Mouse (Mus musculus) liver, embryonic 15.5 days (tissue): Measurements from ENCODE around the gene Itgax. TPM values are rescaled to one million over a fixed set of nuclear protein-coding genes. Genes with fewer than 3 reads are reported as not detected.
"Not testable (repeated sequence)": the region's sequence is repeated elsewhere in the genome, so short reads cannot be mapped to it uniquely, and the experiment has no call there.

Source experiments
- ATAC-seq: fragments of 200-750 bp; cut with Nextera tagmentation; 2 replicates; pipeline ENCODE4 v1.8.0; 2017; ENCODE audit warnings: moderate number of reproducible peaks, mild to moderate bottlenecking, moderate library complexity; ENCODE audit not compliant: insufficient read depth
- H3K27ac ChIP-seq: fragments of 300-500 bp; sonication (generic); replicated peaks from 2 replicates; pipeline ENCODE4 v1.5.1; 2015; ENCODE audit warnings: mild to moderate bottlenecking, inconsistent platforms
- H3K27me3 ChIP-seq: fragments of 300-500 bp; sonication (generic); 2 replicates; pipeline ENCODE4 v1.6.1; 2015; ENCODE audit warnings: mild to moderate bottlenecking, inconsistent platforms
- H3K36me3 ChIP-seq: fragments of 300-500 bp; sonication (generic); replicated peaks from 2 replicates; pipeline ENCODE4 v1.6.1; 2015; ENCODE audit warnings: moderate library complexity, mild to moderate bottlenecking, inconsistent platforms
- H3K4me1 ChIP-seq: fragments of 300-500 bp; sonication (generic); replicated peaks from 2 replicates; pipeline ENCODE4 v1.6.1; 2015; ENCODE audit warnings: inconsistent platforms
- H3K4me2 ChIP-seq: fragments of 300-500 bp; sonication (generic); 2 replicates; pipeline ENCODE4 v1.6.1; 2015; ENCODE audit warnings: moderate library complexity, mild to moderate bottlenecking, inconsistent platforms
- H3K4me3 ChIP-seq: fragments of 300-500 bp; sonication (generic); replicated peaks from 2 replicates; pipeline ENCODE4 v1.5.1; 2015; ENCODE audit warnings: mild to moderate bottlenecking, inconsistent platforms
- H3K9ac ChIP-seq: fragments of 300-500 bp; sonication (generic); 2 replicates; pipeline ENCODE4 v1.6.1; 2015; ENCODE audit warnings: moderate library complexity, mild to moderate bottlenecking, inconsistent platforms
- H3K9me3 ChIP-seq: fragments of 300-500 bp; sonication (generic); replicated peaks from 2 replicates; pipeline ENCODE4 v1.6.1; 2016; ENCODE audit warnings: inconsistent platforms
- WGBS: fragments of 180-500 bp; shearing (Covaris S2); methylation state at CpG from one replicate; pipeline ENCODE4 v1.1.7; 2015; ENCODE audit warnings: mixed read lengths; ENCODE audit not compliant: insufficient replicate concordance; 5-methylcytosine and 5-hydroxymethylcytosine counted together
- polyA plus RNA-seq: library from polyadenylated mRNA; unstranded; fragments of >200 nt; fragmentation: Nextera tagmentation; extraction: Ambion mirVana; gene quantifications from 2 replicates; pipeline ENCODE4 v1.2.1, GENCODE M21; 2015

The Itgax gene
- polyA plus RNA-seq, 1 experiment from 2014 or later, result 0.13 TPM

DNA sequence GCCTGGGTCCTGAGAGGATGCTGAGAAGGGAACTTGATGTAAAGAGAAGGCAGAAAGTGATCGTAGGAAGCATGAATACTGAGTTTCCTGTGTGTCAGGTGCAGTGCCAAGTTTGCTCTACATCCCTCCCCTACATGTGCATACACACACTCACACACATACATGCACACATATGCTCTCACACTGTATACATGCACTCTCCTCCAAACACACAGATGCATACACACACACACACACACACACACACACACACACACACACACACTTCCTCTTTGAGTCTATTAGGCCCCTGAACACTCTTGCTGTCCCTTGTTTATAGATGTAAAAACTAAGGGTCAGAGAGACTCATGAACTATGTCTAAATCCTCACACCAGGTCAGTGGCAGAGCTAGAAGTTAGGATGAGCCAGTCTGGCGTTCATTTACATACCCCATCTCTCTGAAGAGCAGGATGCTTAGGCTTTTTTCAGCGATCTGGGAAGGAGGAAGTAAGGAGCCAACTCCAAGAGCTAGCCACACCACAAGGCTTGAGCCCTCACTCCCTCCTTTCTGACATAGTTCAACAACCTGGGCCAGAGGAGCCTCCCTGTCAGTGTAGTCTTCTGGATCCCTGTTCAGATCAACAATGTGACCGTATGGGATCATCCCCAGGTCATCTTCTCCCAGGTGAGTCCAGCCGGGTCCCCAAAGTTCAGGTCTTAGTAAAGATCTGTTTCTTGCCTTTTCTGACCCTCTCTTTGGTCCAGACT, 14.0 kb upstream of the Itgax start:
- ATAC-seq, result no peak
- WGBS, result 31% methylated on average over 5 of the region's 5 CpGs
- Histone ChIP-seq H3K27me3 (no peaks in the 10 kb centered on the region), H3K9ac (no peak overlapping the region), H3K9me3 (no peaks in the 10 kb centered on the region), H3K4me3 (no peak overlapping the region), H3K36me3 (no peaks in the 10 kb centered on the region), H3K4me1 (no peaks in the 10 kb centered on the region), H3K4me2 (no peak overlapping the region), H3K27ac (no peak overlapping the region)

DNA sequence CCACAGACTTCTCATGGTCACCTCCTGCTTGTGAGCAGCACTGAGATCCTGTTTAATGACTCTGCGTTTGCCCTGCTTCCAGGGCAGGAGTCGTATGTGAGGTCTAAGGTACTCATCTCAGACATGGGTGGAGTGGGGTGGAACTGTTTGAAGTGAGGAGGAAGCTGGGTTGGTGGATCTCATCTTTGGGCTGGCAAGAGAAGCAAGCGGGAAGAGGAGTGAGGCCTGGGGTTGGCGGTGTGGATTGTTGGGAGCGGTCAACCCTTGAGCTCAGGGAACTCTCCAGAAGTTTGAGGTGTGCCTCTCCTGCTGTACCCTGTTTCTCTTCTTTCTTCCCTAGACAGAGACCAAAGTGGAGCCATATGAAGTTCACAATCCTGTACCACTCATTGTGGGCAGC, 13.0 kb upstream of the Itgax start:
- Histone ChIP-seq H3K4me2 (no peak overlapping the region), H3K9ac (no peak overlapping the region), H3K9me3 (no peaks in the 10 kb centered on the region), H3K36me3 (no peaks in the 10 kb centered on the region), H3K4me1 (no peaks in the 10 kb centered on the region), H3K27ac (no peak overlapping the region), H3K4me3 (no peak overlapping the region), H3K27me3 (no peaks in the 10 kb centered on the region)
- 77% methylated on average over 5 of the region's 5 CpGs for WGBS
- ATAC-seq, result no peak

DNA sequence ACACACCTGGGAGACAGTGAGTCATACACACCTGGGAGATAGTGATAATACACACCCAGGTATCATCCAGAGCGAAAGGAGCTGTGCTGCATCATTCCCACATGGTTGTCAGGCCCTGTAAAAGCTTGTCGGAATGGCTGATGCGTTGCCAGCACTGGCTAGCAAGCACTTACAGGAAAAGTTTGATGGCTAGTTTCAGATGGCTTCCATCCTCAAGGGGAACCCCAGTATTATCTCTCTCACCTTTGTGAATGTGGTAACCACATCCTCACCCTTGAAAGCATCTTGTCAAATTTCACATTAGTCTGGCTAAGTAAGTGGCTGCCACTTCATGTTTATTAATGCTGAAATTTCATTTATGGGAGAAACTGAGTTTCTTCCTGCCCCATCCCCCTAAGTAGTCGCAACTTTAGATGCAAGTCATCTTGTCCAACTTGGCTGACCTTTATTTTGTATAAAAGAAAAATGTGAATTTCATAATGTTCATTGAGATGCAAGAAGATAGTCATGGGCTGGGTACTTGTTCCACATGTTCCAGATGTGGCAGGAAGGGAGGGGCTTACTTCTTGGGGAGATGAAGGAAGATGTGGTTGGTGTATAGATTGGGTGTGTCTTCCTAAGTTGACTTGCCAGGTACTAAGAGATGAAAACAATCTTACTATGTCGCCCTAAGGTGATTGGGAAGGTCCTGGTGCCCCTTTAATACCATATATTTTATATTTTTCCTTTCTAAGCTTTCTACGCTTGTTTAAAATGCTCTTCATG, 9.4 kb upstream of the Itgax start:
- H3K4me2 ChIP-seq, result no peak overlapping the region
- H3K9me3 ChIP-seq, result no peaks in the 10 kb centered on the region
- no peaks in the 10 kb centered on the region for H3K36me3 ChIP-seq
- H3K4me1 ChIP-seq, result no peaks in the 10 kb centered on the region
- H3K27me3 ChIP-seq, result no peaks in the 10 kb centered on the region
- H3K9ac ChIP-seq, result no peak overlapping the region
- no peak overlapping the region for H3K4me3 ChIP-seq
- no peak for ATAC-seq
- WGBS, result 64% methylated on average over 6 of the region's 6 CpGs
- no peak overlapping the region for H3K27ac ChIP-seq

DNA sequence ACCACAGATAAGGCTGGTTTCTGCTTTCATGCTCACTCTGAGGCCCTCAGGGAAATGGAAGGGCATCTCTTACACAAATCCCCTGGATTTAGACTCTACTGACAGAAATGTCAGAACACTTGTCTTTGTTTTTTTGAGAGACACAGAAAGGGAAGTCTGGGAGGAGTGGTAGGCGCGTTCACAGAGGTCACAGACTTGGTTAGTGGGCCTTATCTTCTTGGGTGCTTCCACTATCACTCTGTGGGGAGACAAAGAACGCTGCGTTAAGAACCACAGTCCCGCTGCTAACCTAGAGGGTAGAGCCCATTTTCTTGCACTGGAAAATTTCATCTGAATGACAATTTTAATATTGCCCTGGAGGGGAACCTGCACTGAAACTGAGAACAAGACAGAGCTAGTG, 2.8 kb downstream of the Itgax start:
- no peak overlapping the region for H3K4me2 ChIP-seq
- no peak overlapping the region for H3K4me3 ChIP-seq
- ATAC-seq, result no peak
- no peaks in the 10 kb centered on the region for H3K36me3 ChIP-seq
- no peak overlapping the region for H3K27ac ChIP-seq
- no peak overlapping the region for H3K9ac ChIP-seq
- 9% methylated on average over 5 of the region's 5 CpGs for WGBS
- no peaks in the 10 kb centered on the region; the same call in 1 of the 2 replicates for H3K4me1 ChIP-seq
- no peaks in the 10 kb centered on the region for H3K9me3 ChIP-seq
- no peaks in the 10 kb centered on the region for H3K27me3 ChIP-seq

DNA sequence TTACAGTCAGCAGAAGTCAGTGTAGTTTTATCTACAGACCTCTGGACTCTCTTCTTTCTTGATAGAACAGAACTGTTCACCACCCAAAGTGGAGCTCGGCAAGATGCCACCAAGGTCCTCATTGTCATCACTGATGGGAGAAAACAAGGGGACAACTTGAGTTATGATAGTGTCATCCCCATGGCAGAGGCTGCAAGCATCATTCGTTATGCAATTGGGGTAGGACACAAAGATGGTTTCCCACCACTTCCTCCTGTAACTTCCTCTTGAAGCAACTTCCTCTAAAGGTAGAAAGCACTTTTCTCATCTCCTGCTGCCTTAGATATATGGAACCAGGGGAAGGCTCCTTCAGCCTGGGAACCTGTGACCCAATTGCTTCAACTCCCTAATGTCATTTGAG, 4.2 kb downstream of the Itgax start:
- Histone ChIP-seq H3K9ac (no peak overlapping the region), H3K27ac (no peak overlapping the region), H3K4me3 (no peak overlapping the region), H3K4me1 (no peaks in the 10 kb centered on the region; the same call in 1 of the 2 replicates), H3K27me3 (no peaks in the 10 kb centered on the region), H3K36me3 (no peaks in the 10 kb centered on the region), H3K9me3 (no peaks in the 10 kb centered on the region), H3K4me2 (no peak overlapping the region)
- ATAC-seq, result no peak
- 17% methylated on average over 2 of the region's 2 CpGs for WGBS

DNA sequence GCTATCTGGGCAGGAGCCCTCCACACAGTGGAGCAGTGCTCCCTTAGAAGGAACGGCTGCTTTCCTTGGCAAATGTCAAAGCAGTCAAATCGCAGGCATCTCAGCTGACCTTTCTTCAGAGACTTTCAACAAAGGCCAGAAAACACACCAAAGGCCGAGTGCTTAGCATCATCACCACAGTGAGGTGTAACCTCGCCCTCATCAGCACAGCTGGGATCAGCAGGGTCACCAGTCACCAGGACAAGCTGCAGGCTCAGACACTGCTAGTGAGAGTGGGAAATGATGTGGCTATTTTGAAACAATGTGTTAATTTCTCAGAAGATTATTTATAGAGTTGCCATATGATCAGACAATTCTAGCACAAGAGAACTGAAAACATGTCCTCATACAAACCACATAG, 7.6 kb downstream of the Itgax start:
- H3K4me1 ChIP-seq, result no peaks in the 10 kb centered on the region; the same call in 1 of the 2 replicates
- H3K36me3 ChIP-seq, result no peaks in the 10 kb centered on the region
- no peaks in the 10 kb centered on the region for H3K9me3 ChIP-seq
- 39% methylated on average over 4 of the region's 4 CpGs for WGBS
- ATAC-seq, result no peak
- no peak overlapping the region for H3K9ac ChIP-seq
- H3K27ac ChIP-seq, result no peak overlapping the region
- H3K4me2 ChIP-seq, result no peak overlapping the region
- no peaks in the 10 kb centered on the region for H3K27me3 ChIP-seq
- no peak overlapping the region for H3K4me3 ChIP-seq

DNA sequence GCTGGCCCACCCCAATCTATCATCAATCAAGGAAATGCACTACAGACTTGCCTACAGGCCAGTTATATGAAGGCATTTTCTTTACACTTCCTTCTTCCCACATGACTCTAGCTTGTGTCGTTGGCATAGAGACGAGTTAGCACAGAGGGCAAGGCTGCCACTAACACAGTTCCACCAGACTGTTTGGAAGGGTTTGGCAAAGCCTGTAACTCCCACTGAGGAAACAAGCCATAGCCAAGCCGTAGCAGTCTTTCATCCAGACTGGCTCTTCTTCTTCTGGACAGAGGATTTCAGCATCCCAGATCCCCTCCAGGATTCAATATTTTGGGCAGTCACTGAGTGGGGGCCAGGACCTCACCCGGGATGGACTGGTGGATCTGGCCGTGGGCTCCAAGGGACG, 10.3 kb downstream of the Itgax start:
- Histone ChIP-seq H3K4me3 (no peak overlapping the region), H3K9ac (no peak overlapping the region), H3K9me3 (no peaks in the 10 kb centered on the region), H3K4me1 (no peaks in the 10 kb centered on the region), H3K27ac (no peak overlapping the region), H3K27me3 (no peaks in the 10 kb centered on the region), H3K36me3 (no peaks in the 10 kb centered on the region), H3K4me2 (no peak overlapping the region)
- ATAC-seq, result no peak
- 69% methylated on average over 6 of the region's 6 CpGs for WGBS

DNA sequence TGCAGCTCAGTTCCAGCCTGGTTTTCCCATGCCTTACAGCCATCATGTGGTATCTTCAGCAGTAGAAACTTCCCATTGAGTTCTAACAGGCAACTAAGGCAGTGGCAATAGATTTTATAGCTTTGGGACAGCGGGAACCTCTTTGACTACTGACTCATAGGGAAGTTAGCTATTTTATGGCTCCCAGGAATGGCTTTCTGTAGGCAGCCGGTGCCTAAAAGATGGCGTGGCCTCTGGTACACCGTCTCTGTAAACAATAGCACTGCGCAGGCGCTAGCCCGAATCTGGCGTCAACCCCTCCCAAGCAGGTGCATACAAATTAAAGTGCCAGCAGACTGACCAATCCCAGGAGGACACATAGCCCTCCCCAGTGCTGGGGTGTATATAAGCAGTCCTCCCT, 21.6 kb downstream of the Itgax start:
- WGBS, result 79% methylated on average over 8 of the region's 8 CpGs
- no peak overlapping the region for H3K27ac ChIP-seq
- no peaks in the 10 kb centered on the region for H3K36me3 ChIP-seq
- no peak overlapping the region for H3K4me3 ChIP-seq
- no peaks in the 10 kb centered on the region for H3K4me1 ChIP-seq
- H3K9ac ChIP-seq, result no peak overlapping the region
- ATAC-seq, result no peak
- no peaks in the 10 kb centered on the region for H3K9me3 ChIP-seq
- H3K27me3 ChIP-seq, result no peaks in the 10 kb centered on the region
- H3K4me2 ChIP-seq, result no peak overlapping the region

DNA sequence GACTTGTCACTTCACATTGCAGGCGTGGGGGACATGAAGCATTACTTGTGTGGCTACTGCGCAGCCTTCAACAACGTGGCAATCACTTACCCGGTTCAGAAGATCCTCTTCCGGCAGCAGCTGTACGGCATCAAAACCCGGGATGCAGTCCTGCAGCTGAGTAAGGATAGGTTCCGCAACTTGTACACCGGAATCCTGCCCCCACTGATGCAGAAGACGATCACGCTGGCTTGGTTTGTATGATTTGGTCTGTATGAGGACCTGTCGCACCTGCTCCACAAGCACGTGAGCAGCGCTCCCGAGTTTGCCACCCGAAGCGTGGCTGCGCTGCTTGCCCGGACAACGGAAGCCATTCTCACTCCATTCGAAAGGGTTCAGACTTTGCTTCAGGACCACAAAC, 24.7 kb downstream of the Itgax start, which contains the start of gene Itgad:
Gene Itgad (plus strand): TSS at position 301 of the 400 bp plus-strand sequence.
- no peak for ATAC-seq
- Histone ChIP-seq H3K4me2 (no peak within 1 kb of the TSS), H3K4me3 (no peak within 1 kb of the TSS), H3K9me3 (no peaks in the 10 kb centered on the region), H3K27me3 (no peaks in the 10 kb centered on the region), H3K27ac (no peak within 1 kb of the TSS), H3K9ac (no peak within 1 kb of the TSS), H3K4me1 (no peaks in the 10 kb centered on the region), H3K36me3 (no peaks in the 10 kb centered on the region)
- 84% methylated on average over 21 of the region's 21 CpGs for WGBS

DNA sequence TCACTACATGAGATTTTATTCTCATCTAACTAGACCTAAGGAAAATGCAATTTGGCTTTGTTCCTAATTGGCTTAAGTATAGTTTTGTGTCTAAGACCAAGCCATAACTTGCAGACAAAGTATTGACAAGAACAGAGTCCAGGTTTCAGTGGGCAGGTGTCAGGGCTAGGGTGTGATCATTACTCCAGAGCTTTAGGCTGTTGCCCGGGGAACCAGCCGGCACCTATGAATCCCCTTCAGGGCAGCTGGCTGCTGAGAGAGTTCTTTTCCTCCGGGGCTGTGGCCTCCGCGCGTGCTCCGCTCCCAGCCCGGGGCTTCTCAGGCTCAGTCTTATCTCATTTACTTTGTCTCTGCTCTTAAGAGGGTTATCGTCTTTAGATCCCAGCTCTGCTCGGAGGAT, 25.6 kb downstream of the Itgax start:
- no peaks in the 10 kb centered on the region for H3K27me3 ChIP-seq
- 62% methylated on average over 10 of the region's 10 CpGs for WGBS
- H3K4me2 ChIP-seq, result no peak overlapping the region
- H3K36me3 ChIP-seq, result no peaks in the 10 kb centered on the region
- H3K27ac ChIP-seq, result no peak overlapping the region
- H3K9me3 ChIP-seq, result no peaks in the 10 kb centered on the region
- ATAC-seq, result no peak
- no peak overlapping the region for H3K9ac ChIP-seq
- H3K4me1 ChIP-seq, result no peaks in the 10 kb centered on the region
- H3K4me3 ChIP-seq, result no peak overlapping the region

DNA sequence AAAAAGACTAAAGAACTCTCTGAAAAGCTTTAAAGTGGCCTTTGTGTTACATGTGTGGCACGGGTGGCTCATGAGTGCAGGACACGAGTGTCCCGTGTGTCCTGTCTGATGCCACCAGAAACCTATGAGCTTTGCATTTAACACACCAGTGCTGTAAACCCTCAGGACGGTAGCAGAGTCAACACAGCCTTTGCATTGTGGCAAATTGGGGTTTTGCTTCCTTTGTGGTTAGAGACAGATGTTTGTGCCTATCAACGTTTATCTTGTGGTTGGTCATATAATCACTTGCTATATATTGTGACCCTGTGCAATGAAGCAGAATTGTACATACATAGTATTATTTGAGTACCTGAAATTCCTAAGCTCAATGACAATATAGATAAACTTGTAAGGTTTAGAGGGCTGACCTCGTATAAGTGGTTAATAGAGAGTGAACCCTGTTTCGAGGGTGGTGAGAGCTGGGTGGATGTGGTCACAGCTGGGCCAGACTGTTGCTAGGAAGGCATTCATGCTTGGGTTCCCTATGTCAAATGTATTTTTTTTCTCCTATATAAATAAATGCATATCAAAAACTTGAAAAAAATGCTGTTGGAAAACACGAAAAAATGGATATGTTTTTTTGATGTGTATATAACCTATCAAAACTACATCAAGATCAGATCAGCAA, 29.5 kb downstream of the Itgax start:
- H3K27ac ChIP-seq, H3K36me3 ChIP-seq, ATAC-seq, H3K9me3 ChIP-seq, H3K4me3 ChIP-seq, H3K9ac ChIP-seq, H3K4me1 ChIP-seq, H3K27me3 ChIP-seq, H3K4me2 ChIP-seq: not testable (repeated sequence)
- 15% methylated on average over 8 of the region's 8 CpGs for WGBS
